Mouse (Mus musculus) liver, adult 2 months (tissue): ENCODE results near the gene Rbfox3. TPM values are rescaled to one million over a fixed set of nuclear protein-coding genes. Genes with fewer than 3 reads are reported as not detected.

Experiments
- DNase-seq: peaks from one replicate; pipeline ENCODE4 v3.0.0-alpha.2; 2011; ENCODE audit warnings: low read depth, low spot score; ENCODE audit errors: extremely low read depth
- H3K27ac ChIP-seq: fragments of 200-500 bp; replicated peaks from 2 replicates; pipeline ENCODE4 v1.5.1; 2012; ENCODE audit warnings: low read depth, mild to moderate bottlenecking, control low read depth, inconsistent platforms, low read length; ENCODE audit not compliant: insufficient read depth
- H3K27me3 ChIP-seq: fragments of 200-500 bp; 2 replicates; pipeline ENCODE4 v1.6.1; 2012; ENCODE audit warnings: mild to moderate bottlenecking, moderate library complexity, low read length, inconsistent platforms; ENCODE audit not compliant: control insufficient read depth, insufficient read depth
- H3K36me3 ChIP-seq: fragments of 200-500 bp; 2 replicates; pipeline ENCODE4 v1.6.1; 2012; ENCODE audit warnings: low read length, inconsistent platforms; ENCODE audit not compliant: control insufficient read depth, insufficient read depth
- H3K4me1 ChIP-seq: fragments of 200-500 bp; 2 replicates; pipeline ENCODE4 v1.6.1; 2011; ENCODE audit warnings: low read length; ENCODE audit not compliant: control insufficient read depth, insufficient read depth
- H3K4me3 ChIP-seq: fragments of 200-500 bp; 2 replicates; pipeline ENCODE4 v1.5.1; 2011; ENCODE audit warnings: low read depth, mild to moderate bottlenecking, control low read depth, low read length, moderate library complexity; ENCODE audit not compliant: insufficient read depth
- H3K79me2 ChIP-seq: fragments of 200-500 bp; 2 replicates; pipeline ENCODE4 v1.6.1; 2012; ENCODE audit warnings: inconsistent platforms, mild to moderate bottlenecking, low read length, moderate library complexity; ENCODE audit not compliant: control insufficient read depth, insufficient read depth
- H3K9ac ChIP-seq: fragments of 200-500 bp; 2 replicates; pipeline ENCODE4 v1.6.1; 2012; ENCODE audit warnings: low read depth, mild to moderate bottlenecking, control low read depth, inconsistent platforms, low read length
- CTCF ChIP-seq: fragments of 200-500 bp; IDR thresholded peaks from 2 replicates; pipeline ENCODE4 v1.5.1; 2011; ENCODE audit warnings: low read depth, low read length, control low read depth
- POLR2A ChIP-seq: fragments of 200-500 bp; IDR thresholded peaks from 2 replicates; pipeline ENCODE4 v1.6.1; 2011; ENCODE audit warnings: low read length, control low read depth; ENCODE audit not compliant: insufficient read depth; ENCODE audit errors: extremely low read depth
- WGBS: fragments of 180-500 bp; shearing (Covaris S2); methylation state at CpG from one replicate; pipeline ENCODE4 v1.1.7; 2018; 5-methylcytosine and 5-hydroxymethylcytosine counted together
- polyA plus RNA-seq: library from polyadenylated mRNA; depleted of rRNA; stranded (reverse); fragments of >200 nt; gene quantifications from 2 replicates; pipeline ENCODE4 v1.2.3, GENCODE M21; 2012
- total RNA-seq: library from RNA; depleted of rRNA; stranded (reverse); fragments of >200 nt; gene quantifications from 2 replicates; pipeline ENCODE4 v1.2.3, GENCODE M21; 2014

Gene Rbfox3
- total and polyA plus RNA-seq, 2 experiments, result 0.28 to 0.44 TPM

DNA sequence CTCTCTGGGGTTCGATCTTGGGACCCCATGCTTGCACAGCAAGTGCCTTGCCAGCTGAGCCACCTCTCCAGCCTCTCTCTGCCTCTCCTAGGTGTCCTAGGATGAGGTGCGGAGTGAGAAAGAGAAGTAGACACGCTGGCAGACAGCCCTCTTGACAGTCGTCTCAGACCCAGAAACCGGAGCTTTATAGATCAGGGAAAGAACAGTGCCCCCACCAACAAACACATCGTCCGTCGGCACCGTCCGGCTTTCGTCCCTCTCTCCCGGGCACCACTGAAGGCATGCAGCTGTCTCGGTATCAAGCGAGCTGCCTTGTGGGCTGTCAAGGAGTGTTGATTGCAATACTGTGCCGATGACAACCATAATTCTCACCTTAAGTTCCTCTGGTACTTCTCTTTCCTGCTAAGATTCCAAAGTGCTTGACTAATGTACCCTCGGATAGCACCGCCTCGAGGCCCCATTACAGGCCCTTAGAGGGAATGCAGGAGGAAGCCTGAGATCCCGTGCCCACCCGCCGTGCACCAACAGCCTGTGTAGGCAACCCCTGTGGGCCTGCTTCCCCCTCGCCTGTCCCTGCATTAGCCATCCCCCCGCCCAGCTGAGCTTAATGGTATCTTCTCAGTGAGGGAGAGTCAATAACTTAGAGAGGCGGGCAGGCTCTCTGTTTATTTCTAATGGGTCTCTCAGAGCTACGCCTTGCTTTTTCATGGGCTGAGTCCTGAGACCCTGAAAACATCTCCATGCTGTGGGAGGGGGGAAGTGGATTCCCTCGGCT, 11.4 kb downstream of the Rbfox3 start:
- no peak for DNase-seq
- H3K27ac ChIP-seq, result no peak overlapping the region
- no peak overlapping the region for H3K4me3 ChIP-seq
- WGBS, result 63% methylated on average over 26 of the region's 26 CpGs
- no peaks in the 10 kb centered on the region for H3K36me3 ChIP-seq
- H3K27me3 ChIP-seq, result no peaks in the 10 kb centered on the region
- H3K9ac ChIP-seq, result no peak overlapping the region
- no peaks in the 10 kb centered on the region for H3K79me2 ChIP-seq
- no peaks in the 10 kb centered on the region for H3K4me1 ChIP-seq
- TF ChIP-seq POLR2A (no peak), CTCF (no peak)

DNA sequence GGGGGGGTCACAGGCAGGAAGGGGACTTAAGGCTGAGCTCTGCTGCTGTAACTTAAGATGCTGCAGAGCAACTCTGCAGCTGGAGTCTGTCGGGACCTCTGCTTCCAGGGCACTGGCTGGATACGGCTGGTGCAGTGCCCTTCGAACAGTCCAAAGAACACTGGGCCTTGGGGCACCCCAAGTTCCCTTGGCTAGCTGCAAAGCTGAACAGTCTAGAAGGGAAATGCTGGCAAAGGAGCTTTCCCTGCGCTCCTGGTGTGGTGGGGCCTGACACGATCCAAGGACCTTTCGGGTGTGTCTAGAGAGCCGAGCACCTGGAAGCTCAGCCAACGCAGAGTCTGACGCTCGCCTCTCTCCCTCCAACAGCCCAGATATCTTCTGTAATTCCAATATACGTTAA, 12.8 kb downstream of the Rbfox3 start:
- no peaks in the 10 kb centered on the region for H3K27me3 ChIP-seq
- WGBS, result 73% methylated on average over 11 of the region's 11 CpGs
- H3K4me3 ChIP-seq, result no peak overlapping the region
- no peak for DNase-seq
- TF ChIP-seq CTCF (no peak), POLR2A (no peak)
- H3K27ac ChIP-seq, result no peak overlapping the region
- no peak overlapping the region for H3K9ac ChIP-seq
- H3K36me3 ChIP-seq, result no peaks in the 10 kb centered on the region
- no peaks in the 10 kb centered on the region for H3K79me2 ChIP-seq
- no peaks in the 10 kb centered on the region for H3K4me1 ChIP-seq

DNA sequence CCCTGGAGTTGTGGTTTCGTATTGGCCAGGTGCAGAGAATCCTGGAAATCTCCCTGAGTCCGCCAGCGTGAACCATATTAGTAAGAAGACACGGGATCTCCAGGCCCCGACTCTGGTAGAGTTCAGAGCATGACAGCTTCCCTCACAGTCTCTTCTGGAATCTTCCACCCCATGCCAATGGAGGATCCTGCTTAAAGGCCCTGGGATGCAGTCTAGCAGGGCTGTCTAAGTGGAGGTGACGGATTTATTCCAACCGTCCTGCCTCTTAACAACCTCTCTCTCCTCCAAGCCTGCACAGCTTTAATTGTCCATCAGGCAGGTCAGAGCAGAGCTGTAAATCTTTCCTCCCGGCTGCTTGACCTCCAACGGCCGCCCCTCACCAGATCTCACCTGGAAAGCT, 13.2 kb downstream of the Rbfox3 start:
- H3K36me3 ChIP-seq, result no peaks in the 10 kb centered on the region
- WGBS, result 73% methylated on average over 10 of the region's 10 CpGs

DNA sequence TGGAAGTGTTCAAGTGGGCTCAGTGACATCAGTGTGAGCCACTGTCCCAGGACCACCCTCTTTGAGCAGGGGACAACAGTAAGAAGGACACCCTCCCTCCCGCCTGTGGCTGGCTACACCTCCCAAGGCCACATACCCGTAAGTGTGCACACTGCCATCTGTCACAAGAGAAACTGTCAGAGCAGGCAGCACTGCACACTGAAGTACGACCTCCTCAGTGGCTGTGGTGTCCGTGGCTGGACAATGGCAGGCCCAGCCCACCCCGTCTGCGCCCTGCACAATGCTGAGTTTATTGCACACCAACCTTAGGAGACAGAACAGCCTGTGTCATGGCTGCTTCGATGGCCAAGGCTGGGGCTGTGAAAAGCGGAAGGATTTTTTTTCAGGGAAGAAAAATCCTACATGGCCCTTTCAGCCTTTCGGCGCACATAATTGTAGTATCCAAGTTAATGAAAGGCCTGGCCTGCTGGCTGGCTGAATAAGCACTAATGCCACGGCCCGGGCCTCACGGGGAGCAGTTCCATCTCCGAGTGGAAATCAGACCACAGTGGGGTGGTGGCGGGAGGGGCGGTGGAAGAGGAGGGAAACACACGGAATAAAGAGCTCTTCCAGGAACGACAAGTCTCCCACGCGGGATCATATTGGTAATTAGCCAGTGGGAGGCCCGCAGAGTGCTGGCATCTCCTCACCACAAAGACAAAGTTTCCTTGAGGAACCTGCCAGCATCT, 14.1 kb downstream of the Rbfox3 start:
- Histone ChIP-seq H3K4me1 (no peaks in the 10 kb centered on the region), H3K79me2 (no peaks in the 10 kb centered on the region), H3K9ac (no peak overlapping the region), H3K27me3 (no peaks in the 10 kb centered on the region), H3K27ac (no peak overlapping the region), H3K4me3 (no peak overlapping the region), H3K36me3 (no peaks in the 10 kb centered on the region)
- DNase-seq, result no peak
- 83% methylated on average over 21 of the region's 21 CpGs for WGBS
- TF ChIP-seq POLR2A (no peak), CTCF (no peak)

More for the DNA sequence above, 13.2 kb downstream of the Rbfox3 start:
- Histone ChIP-seq H3K4me3 (no peak overlapping the region), H3K79me2 (no peaks in the 10 kb centered on the region), H3K4me1 (no peaks in the 10 kb centered on the region), H3K9ac (no peak overlapping the region), H3K27me3 (no peaks in the 10 kb centered on the region), H3K27ac (no peak overlapping the region)
- DNase-seq, result no peak
- TF ChIP-seq POLR2A (no peak), CTCF (no peak)

GRCm38 (mm10) chr11:118896032-118896675, 15.2 kb downstream of the Rbfox3 start:
- Histone ChIP-seq H3K4me3 (no peak overlapping the region), H3K79me2 (no peaks in the 10 kb centered on the region), H3K36me3 (no peaks in the 10 kb centered on the region), H3K27ac (no peak overlapping the region), H3K9ac (no peak overlapping the region), H3K4me1 (no peaks in the 10 kb centered on the region), H3K27me3 (no peaks in the 10 kb centered on the region)
- TF ChIP-seq CTCF (no peak), POLR2A (no peak)
- WGBS, result 69% methylated on average over 16 of the region's 16 CpGs
- no peak for DNase-seq

GRCm38 (mm10) chr11:118894835-118895234, 16.6 kb downstream of the Rbfox3 start:
- no peak for DNase-seq
- Histone ChIP-seq H3K27ac (no peak overlapping the region), H3K4me3 (no peak overlapping the region), H3K79me2 (no peaks in the 10 kb centered on the region), H3K9ac (no peak overlapping the region), H3K36me3 (no peaks in the 10 kb centered on the region), H3K4me1 (no peaks in the 10 kb centered on the region), H3K27me3 (no peaks in the 10 kb centered on the region)
- WGBS, result 74% methylated on average over 5 of the region's 5 CpGs
- TF ChIP-seq POLR2A (no peak), CTCF (no peak)
